ENCODE assay signal across 24 mouse cellular contexts in the genomic region with DNA sequence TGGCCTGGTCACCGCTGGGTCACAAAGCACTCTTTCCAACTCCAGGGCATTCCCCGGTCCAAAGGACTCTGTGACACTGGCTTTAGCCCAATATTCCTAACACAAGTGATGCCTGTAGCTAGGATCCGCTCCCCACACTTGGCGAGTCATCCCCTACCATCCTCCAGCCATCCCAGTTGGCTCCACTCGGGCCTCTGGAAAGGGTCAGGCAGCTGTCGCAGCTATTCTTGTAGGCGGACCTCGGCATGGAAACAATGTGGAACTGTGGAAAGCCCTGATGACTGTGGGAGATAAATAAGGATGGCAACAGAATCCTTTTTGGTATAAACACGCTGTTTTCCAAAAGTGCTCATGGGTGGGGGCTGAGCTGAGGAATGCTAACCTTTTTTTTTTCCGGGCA. TPM values are rescaled to one million over a fixed set of nuclear protein-coding genes. Genes with fewer than 3 reads are reported as not detected.
A peak's percentile ranks its signal among the peaks of the same experiment; 100 is the strongest.
DNase-seq lines count a peak whose midpoint lies in the region; ATAC-seq and TF ChIP-seq lines count a peak whose summit lies in the region.
"Had no signal": no experiment of that assay in that cellular context is flagged by ENCODE, and none has a peak within 500 bp of the region (broad histone marks: within the 10 kb centered on the region; RNA-seq: fewer than 3 reads in every experiment).

No protein-coding gene starts in this region.

- DNase-seq in embryonic facial prominence, embryonic 14.5 days (ENCODE audit: low spot score), result peak; percentile 4
- DNase-seq in embryonic facial prominence, embryonic 10.5 days (ENCODE audit: low spot score), result no peak
- peak; percentile 20 for DNase-seq in hindbrain, postnatal 0 days (ENCODE audit: low spot score)
- DNase-seq in hindbrain, embryonic 14.5 days (ENCODE audit: low spot score), result no peak
- DNase-seq in testis, postnatal 14 days (ENCODE audit: low spot score), result peak; percentile 48
- no peak for DNase-seq in testis, postnatal 10 days (ENCODE audit: low spot score)
- DNase-seq in kidney, postnatal 4 days, result no peak
- no peak for DNase-seq in spleen, adult 18-20 months
- DNase-seq: adrenal gland, adult 8-10 months; cerebellum, adult 11-12 months; embryo, embryonic 11 days; liver; lung, embryonic 14.5 days; retina, postnatal 1 day had no signal

- TF ChIP-seq CTCF in hindbrain, postnatal 0 days (IDR thresholded peaks at IDR 0.05; ENCODE audit: low read depth), result no peak

- H3K27me3 ChIP-seq in embryonic facial prominence, embryonic 14.5 days (replicated peaks; ENCODE audit: control insufficient read depth, insufficient read depth, low read length), result no peaks in the 10 kb centered on the region
- peaks cover 37% of the 10 kb centered on the region for H3K27me3 ChIP-seq in embryonic facial prominence, embryonic 10.5 days (replicated peaks; ENCODE audit: low read depth, poor library complexity, severe bottlenecking)
- H3K27me3 ChIP-seq in hindbrain, postnatal 0 days (ENCODE audit: insufficient read depth, low read length), result no peaks in the 10 kb centered on the region
- H3K27me3 ChIP-seq in hindbrain, embryonic 14.5 days (ENCODE audit: control insufficient read depth, insufficient read depth, low read length), result 0 out of 2 replicates have a peak, but pooled peaks cover 6% of the 10 kb centered on the region
- H3K27me3 ChIP-seq: forebrain, embryonic 12.5 days; heart, embryonic 15.5 days; hindbrain, embryonic 12.5 days; intestine, embryonic 15.5 days had no signal

- no peak overlapping the region for H3K4me3 ChIP-seq in embryonic facial prominence, embryonic 14.5 days (ENCODE audit: low read depth, low read length)
- no peak overlapping the region for H3K4me3 ChIP-seq in embryonic facial prominence, embryonic 10.5 days
- H3K4me3 ChIP-seq in hindbrain, postnatal 0 days (ENCODE audit: low read length), result no peak overlapping the region
- H3K4me3 ChIP-seq in hindbrain, embryonic 14.5 days (replicated peaks; ENCODE audit: low read length), result no peak overlapping the region
- H3K4me3 ChIP-seq: forebrain, embryonic 12.5 days; heart, embryonic 15.5 days; hindbrain, embryonic 12.5 days; intestine, embryonic 15.5 days; kidney, embryonic 15.5 days had no signal

- 73% methylated on average over 10 of the region's 10 CpGs for WGBS in embryonic facial prominence, embryonic 14.5 days
- WGBS in embryonic facial prominence, embryonic 10.5 days, result 77% methylated on average over 10 of the region's 10 CpGs
- 69% methylated on average over 10 of the region's 10 CpGs for WGBS in hindbrain, postnatal 0 days
- 71% methylated on average over 10 of the region's 10 CpGs for WGBS in hindbrain, embryonic 14.5 days

- no peaks in the 10 kb centered on the region for H3K9me3 ChIP-seq in embryonic facial prominence, embryonic 14.5 days (ENCODE audit: control insufficient read depth, low read length)
- H3K9me3 ChIP-seq in embryonic facial prominence, embryonic 10.5 days, result no peaks in the 10 kb centered on the region
- H3K9me3 ChIP-seq in hindbrain, postnatal 0 days (ENCODE audit: low read length), result no peaks in the 10 kb centered on the region
- H3K9me3 ChIP-seq in hindbrain, embryonic 14.5 days (ENCODE audit: control insufficient read depth, low read length), result no peaks in the 10 kb centered on the region
- H3K9me3 ChIP-seq: forebrain, embryonic 12.5 days; heart, embryonic 15.5 days; hindbrain, embryonic 12.5 days; intestine, embryonic 15.5 days; kidney, embryonic 15.5 days had no signal

- ATAC-seq in embryonic facial prominence, embryonic 14.5 days (ENCODE audit: low read depth), result no peak
- peak; percentile 45; the same call in 1 of the 2 replicates for ATAC-seq in hindbrain, postnatal 0 days
- no peak for ATAC-seq in hindbrain, embryonic 14.5 days (ENCODE audit: low FRiP score)
- ATAC-seq: intestine, embryonic 15.5 days had no signal

- no peaks in the 10 kb centered on the region for H3K4me1 ChIP-seq in embryonic facial prominence, embryonic 14.5 days (ENCODE audit: control insufficient read depth, insufficient read depth, low read length)
- peaks cover 3% of the 10 kb centered on the region; the same call in 1 of the 2 replicates for H3K4me1 ChIP-seq in embryonic facial prominence, embryonic 10.5 days
- H3K4me1 ChIP-seq in hindbrain, postnatal 0 days (ENCODE audit: insufficient read depth, low read length), result no peaks in the 10 kb centered on the region
- H3K4me1 ChIP-seq in hindbrain, embryonic 14.5 days (replicated peaks; ENCODE audit: control insufficient read depth, insufficient read depth, low read length), result no peaks in the 10 kb centered on the region
- H3K4me1 ChIP-seq: forebrain, embryonic 12.5 days; hindbrain, embryonic 12.5 days; intestine, embryonic 15.5 days; kidney, embryonic 15.5 days had no signal

- no peak overlapping the region for H3K27ac ChIP-seq in embryonic facial prominence, embryonic 14.5 days (replicated peaks; ENCODE audit: low read depth, low read length)
- H3K27ac ChIP-seq in embryonic facial prominence, embryonic 10.5 days (replicated peaks), result no peak overlapping the region
- H3K27ac ChIP-seq in hindbrain, postnatal 0 days, result no peak overlapping the region
- H3K27ac ChIP-seq in hindbrain, embryonic 14.5 days, result no peak overlapping the region
- H3K27ac ChIP-seq: forebrain, embryonic 12.5 days; heart, embryonic 15.5 days; hindbrain, embryonic 12.5 days; intestine, embryonic 15.5 days; kidney, embryonic 15.5 days; macrophage had no signal

- H3K9ac ChIP-seq in embryonic facial prominence, embryonic 14.5 days (ENCODE audit: low read depth, low read length), result no peak overlapping the region
- no peak overlapping the region for H3K9ac ChIP-seq in hindbrain, postnatal 0 days (replicated peaks; ENCODE audit: low read length)
- no peak overlapping the region for H3K9ac ChIP-seq in hindbrain, embryonic 14.5 days
- H3K9ac ChIP-seq: forebrain, embryonic 12.5 days; heart, embryonic 15.5 days; hindbrain, embryonic 12.5 days; intestine, embryonic 15.5 days; kidney, embryonic 15.5 days; lung, embryonic 14.5 days had no signal

- H3K4me2 ChIP-seq in embryonic facial prominence, embryonic 14.5 days (ENCODE audit: low read depth, low read length), result no peak overlapping the region
- H3K4me2 ChIP-seq in hindbrain, postnatal 0 days (ENCODE audit: low read depth, low read length), result no peak overlapping the region
- no peak overlapping the region for H3K4me2 ChIP-seq in hindbrain, embryonic 14.5 days (replicated peaks)
- H3K4me2 ChIP-seq: forebrain, embryonic 12.5 days; heart, embryonic 15.5 days; hindbrain, embryonic 12.5 days; intestine, embryonic 15.5 days; kidney, embryonic 15.5 days; lung, embryonic 14.5 days; midbrain, embryonic 11.5 days had no signal

- no peaks in the 10 kb centered on the region for H3K36me3 ChIP-seq in embryonic facial prominence, embryonic 14.5 days (ENCODE audit: control insufficient read depth, insufficient read depth, low read length)
- H3K36me3 ChIP-seq in embryonic facial prominence, embryonic 10.5 days (replicated peaks), result no peaks in the 10 kb centered on the region
- H3K36me3 ChIP-seq in hindbrain, postnatal 0 days (ENCODE audit: insufficient read depth, low read length), result no peaks in the 10 kb centered on the region
- H3K36me3 ChIP-seq in hindbrain, embryonic 14.5 days (replicated peaks; ENCODE audit: control insufficient read depth, insufficient read depth), result 0 out of 2 replicates have a peak, but pooled peaks cover 3% of the 10 kb centered on the region
- H3K36me3 ChIP-seq: forebrain, embryonic 12.5 days; heart, embryonic 15.5 days; hindbrain, embryonic 12.5 days; intestine, embryonic 15.5 days; kidney, embryonic 15.5 days had no signal

RNA-seq across cellular contexts. Expression of a gene that starts 21.4 kb away (rescaled TPM):
- polyA plus RNA-seq in embryonic facial prominence, embryonic 14.5 days (2014; fragmentation: Nextera tagmentation; extraction: Ambion mirVana), result 4.1 and 4.3 TPM in 2 replicates
- polyA plus RNA-seq in embryonic facial prominence, embryonic 10.5 days (2016; fragmentation: Nextera tagmentation; extraction: Ambion mirVana), result 1.4 and 1.8 TPM in 2 replicates
- 31.5 and 32.8 TPM in 2 replicates for total RNA-seq in hindbrain, postnatal 0 days (2014; rRNA removed)
- polyA plus RNA-seq in hindbrain, postnatal 0 days (2015; fragmentation: Nextera tagmentation; extraction: Ambion mirVana), result 7.3 and 7.9 TPM in 2 replicates
- 20.7 and 24.2 TPM in 2 replicates for polyA plus RNA-seq in hindbrain, embryonic 14.5 days (2014; fragmentation: Nextera tagmentation; extraction: Ambion mirVana)
- total RNA-seq: neutrophil, adult 5-6 weeks had no signal

RNA-seq across cellular contexts. Expression of a gene that starts 50.5 kb away (rescaled TPM):
- 0.35 TPM in 1 of 2 replicates, not detected in the other for polyA plus RNA-seq in embryonic facial prominence, embryonic 14.5 days (2014; fragmentation: Nextera tagmentation; extraction: Ambion mirVana)
- polyA plus RNA-seq in embryonic facial prominence, embryonic 10.5 days (2016; fragmentation: Nextera tagmentation; extraction: Ambion mirVana), result 0.21 TPM in 1 of 2 replicates, not detected in the other
- total RNA-seq in hindbrain, postnatal 0 days (2014; rRNA removed), result not detected in 2 replicates
- polyA plus RNA-seq in hindbrain, postnatal 0 days (2015; fragmentation: Nextera tagmentation; extraction: Ambion mirVana), result 0.25 and 0.47 TPM in 2 replicates
- 0.37 TPM in 1 of 2 replicates, not detected in the other for polyA plus RNA-seq in hindbrain, embryonic 14.5 days (2014; fragmentation: Nextera tagmentation; extraction: Ambion mirVana)
- total RNA-seq: adrenal gland, adult 8-10 months; neutrophil, adult 5-6 weeks had no signal
- polyA plus RNA-seq: forebrain, embryonic 12.5 days; heart, embryonic 15.5 days; hindbrain, embryonic 12.5 days; intestine, embryonic 15.5 days; kidney, embryonic 15.5 days; lung, embryonic 14.5 days; macrophage; midbrain, embryonic 11.5 days; small intestine, adult 2 months; stomach, embryonic 14.5 days had no signal

Comparison
In these comparisons a context has a peak if more than half of its experiments do, and no peak if none do; other contexts are left out.
1. DNase-seq: peak in embryonic facial prominence, embryonic 14.5 days (single experiment), hindbrain, postnatal 0 days (single experiment) and testis, postnatal 14 days (single experiment); none in embryonic facial prominence, embryonic 10.5 days (single experiment), hindbrain, embryonic 14.5 days (single experiment), testis, postnatal 10 days (single experiment), kidney, postnatal 4 days (0 of 2) and spleen, adult 18-20 months (0 of 2).